Mouse (Mus musculus) forebrain, embryonic 16.5 days (tissue): ENCODE measurements around the gene Gm28043. TPM values are rescaled to one million over a fixed set of nuclear protein-coding genes. Genes with fewer than 3 reads are reported as not detected.

Experiments
- ATAC-seq: fragments of 200-750 bp; cut with Nextera tagmentation; 2 replicates; pipeline ENCODE4 v1.8.0; 2017; ENCODE audit warnings: mild to moderate bottlenecking, moderate library complexity
- H3K27ac ChIP-seq: fragments of 300-500 bp; sonication (generic); 2 replicates; pipeline ENCODE4 v1.5.1; 2014; ENCODE audit warnings: low read length, control low read depth
- H3K27me3 ChIP-seq: fragments of 300-500 bp; sonication (generic); replicated peaks from 2 replicates; pipeline ENCODE4 v1.6.1; 2014; ENCODE audit warnings: low read length; ENCODE audit not compliant: control insufficient read depth, insufficient read depth
- H3K36me3 ChIP-seq: fragments of 300-500 bp; sonication (generic); 2 replicates; pipeline ENCODE4 v1.6.1; 2014; ENCODE audit not compliant: control insufficient read depth, insufficient read depth
- H3K4me1 ChIP-seq: fragments of 300-500 bp; sonication (generic); replicated peaks from 2 replicates; pipeline ENCODE4 v1.6.1; 2014; ENCODE audit warnings: low read length; ENCODE audit not compliant: control insufficient read depth, insufficient read depth
- H3K4me2 ChIP-seq: fragments of 300-500 bp; sonication (generic); 2 replicates; pipeline ENCODE4 v1.6.1; 2014; ENCODE audit warnings: mild to moderate bottlenecking, low read length, control low read depth
- H3K4me3 ChIP-seq: fragments of 300-500 bp; sonication (generic); replicated peaks from 2 replicates; pipeline ENCODE4 v1.5.1; 2014; ENCODE audit warnings: mild to moderate bottlenecking, low read length, control low read depth
- H3K9ac ChIP-seq: fragments of 300-500 bp; sonication (generic); replicated peaks from 2 replicates; pipeline ENCODE4 v1.6.1; 2014; ENCODE audit warnings: low read depth, low read length, control low read depth
- H3K9me3 ChIP-seq: fragments of 300-500 bp; sonication (generic); 2 replicates; pipeline ENCODE4 v1.6.1; 2016; ENCODE audit warnings: low read length; ENCODE audit not compliant: control insufficient read depth
- WGBS: fragments of 180-500 bp; shearing (Covaris S2); extraction: QIAGEN DNeasy Blood & Tissue Kit; methylation state at CpG from one replicate; pipeline ENCODE4 v1.1.7; 2014; 5-methylcytosine and 5-hydroxymethylcytosine counted together
- polyA plus RNA-seq: library from polyadenylated mRNA; unstranded; fragments of >200 nt; fragmentation: Nextera tagmentation; extraction: Ambion mirVana; gene quantifications from 2 replicates; pipeline ENCODE4 v1.2.1, GENCODE M21; 2015

Gm28043 gene
- polyA plus RNA-seq = 2.3 and 2.6 TPM in 2 replicates

GRCm38 (mm10) chr17:29614115-29615023 lies at the start of gene Gm28043, which contains the start of gene Rnf8:
Gm28043 (plus strand) TSS chr17:29614876.
Rnf8 (plus strand) TSS chr17:29614790.
- Histone ChIP-seq H3K9ac (peak within 1 kb of the TSS; percentile 98), H3K4me3 (peak within 1 kb of the TSS; percentile 90), H3K9me3 (no peaks in the 10 kb centered on the region), H3K4me2 (peak within 1 kb of the TSS; percentile 78), H3K27ac (peak within 1 kb of the TSS; percentile 93), H3K36me3 (no peaks in the 10 kb centered on the region), H3K27me3 (no peaks in the 10 kb centered on the region), H3K4me1 (peaks cover 31% of the 10 kb centered on the region)
- peak; percentile 97 for ATAC-seq
- WGBS = 2% methylated on average over 52 of the region's 52 CpGs

GRCm38 (mm10) chr17:29565521-29565920 lies 49.2 kb upstream of the Gm28043 start:
- no peak overlapping the region for H3K4me3 ChIP-seq
- H3K27ac ChIP-seq = no peak overlapping the region
- H3K27me3 ChIP-seq = no peaks in the 10 kb centered on the region
- no peaks in the 10 kb centered on the region for H3K36me3 ChIP-seq
- no peaks in the 10 kb centered on the region for H3K9me3 ChIP-seq
- H3K4me2 ChIP-seq = no peak overlapping the region
- 97% methylated on average over 5 of the region's 5 CpGs for WGBS
- no peak for ATAC-seq
- H3K4me1 ChIP-seq = no peaks in the 10 kb centered on the region
- H3K9ac ChIP-seq = no peak overlapping the region

- Histone ChIP-seq H3K9ac (no peak overlapping the region), H3K9me3 (no peaks in the 10 kb centered on the region), H3K4me2 (no peak overlapping the region), H3K36me3 (peaks cover 3% of the 10 kb centered on the region; the same call in 1 of the 2 replicates), H3K4me1 (no peaks in the 10 kb centered on the region), H3K4me3 (no peak overlapping the region), H3K27me3 (no peaks in the 10 kb centered on the region), H3K27ac (no peak overlapping the region)
- 93% methylated on average over 15 of the region's 15 CpGs for WGBS
- ATAC-seq = no peak
Measured at GRCm38 (mm10) chr17:29568435-29568834, 46.2 kb upstream of the Gm28043 start.

- Histone ChIP-seq H3K9ac (no peak overlapping the region), H3K4me1 (no peaks in the 10 kb centered on the region), H3K4me3 (no peak overlapping the region), H3K9me3 (no peaks in the 10 kb centered on the region), H3K27ac (no peak overlapping the region), H3K27me3 (no peaks in the 10 kb centered on the region), H3K36me3 (peaks cover 3% of the 10 kb centered on the region; the same call in 1 of the 2 replicates), H3K4me2 (no peak overlapping the region)
- ATAC-seq = no peak
- 77% methylated on average over 6 of the region's 6 CpGs for WGBS
Measured at GRCm38 (mm10) chr17:29569831-29570230, 44.8 kb upstream of the Gm28043 start.

GRCm38 (mm10) chr17:29579579-29580126 lies 35.0 kb upstream of the Gm28043 start:
- H3K27me3 ChIP-seq = no peaks in the 10 kb centered on the region
- H3K9ac ChIP-seq = no peak overlapping the region
- H3K36me3 ChIP-seq = peaks cover 15% of the 10 kb centered on the region
- peaks cover 10% of the 10 kb centered on the region for H3K4me1 ChIP-seq
- 89% methylated on average over 4 of the region's 4 CpGs for WGBS
- no peak overlapping the region for H3K4me3 ChIP-seq
- no peaks in the 10 kb centered on the region for H3K9me3 ChIP-seq
- H3K27ac ChIP-seq = no peak overlapping the region
- no peak overlapping the region for H3K4me2 ChIP-seq
- no peak for ATAC-seq

GRCm38 (mm10) chr17:29583569-29583968 lies 31.1 kb upstream of the Gm28043 start:
- no peak overlapping the region for H3K9ac ChIP-seq
- no peaks in the 10 kb centered on the region for H3K27me3 ChIP-seq
- no peak overlapping the region for H3K4me3 ChIP-seq
- H3K27ac ChIP-seq = no peak overlapping the region
- peaks cover 13% of the 10 kb centered on the region for H3K4me1 ChIP-seq
- no peak overlapping the region for H3K4me2 ChIP-seq
- WGBS = 70% methylated on average over 5 of the region's 5 CpGs
- no peaks in the 10 kb centered on the region for H3K9me3 ChIP-seq
- no peak for ATAC-seq
- peaks cover 6% of the 10 kb centered on the region; the same call in 1 of the 2 replicates for H3K36me3 ChIP-seq

GRCm38 (mm10) chr17:29584306-29584705 lies 30.4 kb upstream of the Gm28043 start:
- Histone ChIP-seq H3K4me2 (no peak overlapping the region), H3K9ac (no peak overlapping the region), H3K27ac (peak overlapping the region; percentile 23; the same call in 1 of the 2 replicates), H3K36me3 (0 out of 2 replicates have a peak, but pooled peaks cover 3% of the 10 kb centered on the region), H3K27me3 (no peaks in the 10 kb centered on the region), H3K4me1 (peaks cover 17% of the 10 kb centered on the region), H3K9me3 (no peaks in the 10 kb centered on the region), H3K4me3 (no peak overlapping the region)
- 72% methylated on average over 5 of the region's 5 CpGs for WGBS
- peak; percentile 57 for ATAC-seq

GRCm38 (mm10) chr17:29584737-29585136 lies 29.9 kb upstream of the Gm28043 start:
- H3K9me3 ChIP-seq = no peaks in the 10 kb centered on the region
- H3K4me2 ChIP-seq = no peak overlapping the region
- H3K4me1 ChIP-seq = peaks cover 20% of the 10 kb centered on the region
- no peak overlapping the region for H3K4me3 ChIP-seq
- 0 out of 2 replicates have a peak, but pooled peaks cover 3% of the 10 kb centered on the region for H3K36me3 ChIP-seq
- no peaks in the 10 kb centered on the region for H3K27me3 ChIP-seq
- WGBS = 50% methylated on average over 3 of the region's 3 CpGs
- ATAC-seq = peak; percentile 59
- no peak overlapping the region for H3K9ac ChIP-seq
- peak overlapping the region; percentile 23; the same call in 1 of the 2 replicates for H3K27ac ChIP-seq

- Histone ChIP-seq H3K9me3 (no peaks in the 10 kb centered on the region), H3K27me3 (no peaks in the 10 kb centered on the region), H3K36me3 (0 out of 2 replicates have a peak, but pooled peaks cover 3% of the 10 kb centered on the region), H3K4me2 (no peak overlapping the region), H3K4me1 (peaks cover 20% of the 10 kb centered on the region), H3K4me3 (no peak overlapping the region), H3K9ac (no peak overlapping the region), H3K27ac (no peak overlapping the region)
- ATAC-seq = no peak
- 89% methylated on average over 6 of the region's 6 CpGs for WGBS
Measured at GRCm38 (mm10) chr17:29585446-29585845, 29.2 kb upstream of the Gm28043 start.
